Mouse (Mus musculus) lung, postnatal 0 days (tissue): Measurements from ENCODE around the gene Dcps.

ENCODE experiments used
- CTCF ChIP-seq: IDR thresholded peaks from 2 replicates; pipeline ENCODE4 v1.5.1; 2016; ENCODE audit warnings: antibody characterized with exemption, mild to moderate bottlenecking
- EP300 ChIP-seq: IDR thresholded peaks from 2 replicates; pipeline ENCODE4 v1.6.1; 2016; ENCODE audit warnings: antibody characterized with exemption, mild to moderate bottlenecking, control low read depth

DNA sequence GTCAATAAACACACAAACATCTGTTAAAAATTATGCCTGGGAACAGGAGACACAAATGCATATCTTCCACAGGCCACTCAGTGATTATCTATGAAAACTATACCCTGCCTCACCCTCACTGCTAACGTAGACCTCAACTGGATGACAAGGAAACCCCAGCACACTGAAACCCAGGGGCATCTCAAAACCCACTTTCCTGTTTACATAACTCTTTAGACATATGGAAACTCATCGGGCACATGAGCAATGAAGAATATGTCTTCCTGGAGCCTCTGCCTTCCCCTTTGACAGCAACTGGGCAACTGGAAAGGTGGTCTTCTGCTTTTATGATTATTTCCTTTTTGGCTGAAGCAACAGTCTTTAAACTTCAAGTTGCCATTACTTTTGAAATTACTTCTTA, 33.6 kb downstream of the Dcps start:
- TF ChIP-seq CTCF (no peak), EP300 (no peak)
